Mouse (Mus musculus): ENCODE data around the gene Cxcl1.

The Cxcl1 gene

DNA sequence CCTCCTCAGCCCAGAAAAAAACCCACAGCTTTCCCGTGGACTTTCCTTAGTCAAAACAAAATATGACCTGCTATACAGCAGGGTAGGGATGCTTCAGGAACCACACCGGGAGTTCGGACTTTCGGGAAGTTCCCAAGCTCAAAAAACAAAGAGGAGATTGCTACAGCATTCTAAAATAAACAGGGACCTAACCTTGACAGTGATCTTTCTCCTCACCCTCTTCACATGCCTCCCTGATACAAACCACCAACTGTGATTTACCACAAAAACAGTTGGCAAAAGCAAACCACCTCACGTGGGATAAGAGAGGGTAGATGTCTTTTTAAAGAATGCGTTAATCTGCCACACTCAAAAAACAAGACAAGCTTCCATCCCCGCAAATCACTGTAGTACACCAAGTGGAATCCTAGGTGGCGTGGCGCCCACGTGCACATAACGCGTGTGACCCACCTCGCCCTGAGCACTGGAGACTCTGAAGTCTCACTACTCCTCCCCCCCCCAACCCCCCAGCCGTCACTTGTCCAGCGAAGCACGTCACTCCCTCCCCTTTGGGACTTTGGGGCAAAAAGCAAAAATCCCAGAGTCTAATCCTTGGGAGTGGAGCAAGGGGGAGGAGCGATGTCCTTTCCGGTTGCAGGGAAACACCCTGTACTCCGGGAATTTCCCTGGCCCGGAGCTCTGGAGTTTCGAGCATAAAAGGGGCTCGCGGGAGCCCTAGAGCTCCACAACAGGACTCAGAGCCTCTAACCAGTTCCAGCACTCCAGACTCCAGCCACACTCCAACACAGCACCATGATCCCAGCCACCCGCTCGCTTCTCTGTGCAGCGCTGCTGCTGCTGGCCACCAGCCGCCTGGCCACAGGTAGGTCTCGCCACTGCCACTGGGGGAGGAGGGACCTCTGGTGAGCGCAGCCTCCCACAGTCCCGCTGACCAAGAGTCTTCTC, at the start of gene Cxcl1:
Cxcl1 (plus strand) TSS at position 723 of the 945 bp plus-strand sequence.
- TF ChIP-seq GATA4 (IDR thresholded peaks at IDR 0.05; ENCODE audit: insufficient replicate concordance, low read length), result no peak

DNA sequence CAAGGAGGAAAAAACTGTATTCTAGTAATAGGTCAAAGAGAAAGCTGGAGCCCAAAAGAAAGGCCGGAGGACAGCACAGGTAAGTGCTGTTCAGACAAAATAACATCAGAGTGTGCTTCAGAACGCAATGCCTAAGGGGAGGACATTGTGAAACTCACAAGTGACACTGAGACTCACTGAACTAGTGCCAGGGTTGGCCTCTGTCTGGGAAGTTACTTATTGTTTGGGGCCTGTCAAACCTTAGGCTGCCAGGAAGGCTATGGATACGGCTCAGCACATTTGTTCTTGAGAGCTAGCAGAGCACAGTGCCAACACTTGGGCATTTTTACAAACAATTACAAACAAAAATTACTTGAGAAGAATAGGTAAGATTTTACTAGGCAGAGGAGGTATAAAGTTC, 47.1 kb upstream of the Cxcl1 start:
- no peak for TF ChIP-seq GATA4 (IDR thresholded peaks at IDR 0.05; ENCODE audit: insufficient replicate concordance, low read length)

DNA sequence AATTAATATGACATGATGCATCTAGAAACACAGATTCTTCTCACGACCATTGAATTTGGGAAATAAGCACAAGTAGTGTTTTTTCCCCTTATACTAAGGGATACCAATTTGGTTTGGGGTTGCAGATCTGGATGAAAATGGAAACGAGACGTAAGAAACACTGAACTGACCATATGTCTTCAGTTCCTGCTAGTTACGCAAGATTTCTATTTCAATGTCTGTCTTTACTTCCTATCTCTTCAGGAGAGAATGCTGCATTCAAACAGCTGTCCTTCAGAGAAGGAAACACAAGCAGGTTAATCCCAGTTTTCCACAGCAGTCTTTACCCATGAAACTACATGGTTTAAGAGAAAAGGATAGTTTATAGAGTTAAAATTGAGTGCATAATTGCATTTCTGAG, 37.8 kb upstream of the Cxcl1 start:
- no peak for TF ChIP-seq GATA4 (IDR thresholded peaks at IDR 0.05; ENCODE audit: insufficient replicate concordance, low read length)

DNA sequence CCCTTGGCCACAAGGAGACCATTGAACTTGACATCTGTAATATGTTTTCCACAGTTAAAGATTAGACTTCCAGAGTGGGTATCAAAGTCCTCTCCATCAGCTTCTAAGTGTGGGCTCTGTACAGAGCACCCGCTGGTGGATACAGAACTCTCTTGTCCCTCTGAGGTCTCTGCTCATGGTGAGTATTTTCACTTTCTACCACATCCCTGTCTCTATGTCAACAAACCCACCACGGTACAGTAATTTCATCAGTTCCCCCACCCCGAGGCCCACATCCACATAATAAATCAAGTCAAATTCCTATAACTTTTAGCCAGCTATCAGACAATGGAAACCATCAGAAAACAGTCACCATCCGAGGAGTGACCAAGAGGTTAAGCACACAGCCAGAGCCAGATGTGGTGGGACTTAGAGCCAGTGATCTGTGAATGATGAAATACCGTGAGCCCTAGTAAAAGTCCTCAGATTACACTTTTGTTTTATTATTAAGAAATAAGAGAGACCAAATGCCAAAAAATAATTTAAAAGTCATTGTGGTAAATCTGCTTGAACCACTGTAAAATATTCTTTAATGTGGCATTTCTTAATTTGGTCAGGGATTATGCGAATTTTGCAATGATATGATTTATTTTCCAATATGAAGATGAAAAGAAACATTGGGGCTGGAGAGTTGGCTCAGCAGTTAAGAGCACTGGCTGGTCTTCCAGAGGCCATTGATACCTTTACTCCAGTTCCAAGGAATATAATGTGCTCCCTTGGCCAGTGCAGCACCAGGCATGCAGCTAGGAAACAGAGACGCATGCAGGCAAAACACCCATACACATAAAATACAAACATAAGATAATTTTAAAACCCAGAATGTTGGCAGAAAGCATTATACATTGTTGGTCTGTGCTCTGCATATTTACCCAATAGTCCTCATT, 35.5 kb upstream of the Cxcl1 start:
- TF ChIP-seq GATA4 (IDR thresholded peaks at IDR 0.05; ENCODE audit: insufficient replicate concordance, low read length), result no peak

GRCm38 (mm10) chr5:90857463-90857862, 33.6 kb upstream of the Cxcl1 start:
- TF ChIP-seq GATA4 (IDR thresholded peaks at IDR 0.05; ENCODE audit: insufficient replicate concordance, low read length), result no peak

- TF ChIP-seq GATA4 (IDR thresholded peaks at IDR 0.05; ENCODE audit: insufficient replicate concordance, low read length), result no peak
Observed at GRCm38 (mm10) chr5:90858429-90858828, 32.6 kb upstream of the Cxcl1 start.

DNA sequence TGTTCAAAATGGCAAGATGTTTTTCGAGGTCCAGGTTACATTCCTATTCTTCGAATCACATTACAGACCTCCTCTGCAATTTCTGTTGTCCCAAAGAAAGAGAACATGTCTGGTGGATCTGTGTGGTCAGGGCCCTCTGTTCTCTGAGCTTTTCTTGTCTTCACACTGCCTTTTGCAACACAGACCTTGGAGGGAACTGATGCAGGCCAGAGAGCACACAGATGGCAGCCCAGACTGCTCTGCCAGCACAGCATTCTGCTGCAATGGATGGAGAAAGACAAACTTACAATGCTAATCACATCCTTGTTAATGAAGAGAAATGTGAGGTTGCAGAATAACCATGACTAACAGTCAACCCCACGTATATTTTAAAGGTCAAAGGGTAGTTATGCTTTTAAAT, 32.0 kb upstream of the Cxcl1 start:
- TF ChIP-seq GATA4 (IDR thresholded peaks at IDR 0.05; ENCODE audit: insufficient replicate concordance, low read length), result no peak

DNA sequence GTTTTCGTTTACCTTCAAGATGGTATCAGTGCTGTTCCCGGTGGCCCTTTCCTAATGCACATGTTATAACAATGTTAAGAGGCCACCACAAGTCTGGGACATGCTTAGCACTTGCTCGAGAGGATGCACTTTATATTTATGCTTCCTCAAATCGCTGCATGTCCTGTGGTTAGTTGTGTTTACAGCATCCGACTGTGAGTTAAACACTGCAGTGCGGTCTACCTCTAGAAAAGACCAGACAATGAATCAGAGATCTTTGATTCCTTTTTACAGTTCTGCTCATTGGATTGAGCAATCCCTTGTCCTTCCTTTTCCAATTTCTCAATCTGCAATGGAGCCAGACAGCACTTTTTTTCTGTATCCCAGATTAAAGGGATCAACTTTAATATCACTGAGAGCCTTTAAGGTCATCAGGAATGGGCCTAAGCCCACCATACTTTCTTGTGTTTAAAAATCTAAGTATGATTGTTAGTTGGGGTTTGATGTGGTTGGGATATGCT, 29.1 kb upstream of the Cxcl1 start:
- no peak for TF ChIP-seq GATA4 (IDR thresholded peaks at IDR 0.05; ENCODE audit: insufficient replicate concordance, low read length)

DNA sequence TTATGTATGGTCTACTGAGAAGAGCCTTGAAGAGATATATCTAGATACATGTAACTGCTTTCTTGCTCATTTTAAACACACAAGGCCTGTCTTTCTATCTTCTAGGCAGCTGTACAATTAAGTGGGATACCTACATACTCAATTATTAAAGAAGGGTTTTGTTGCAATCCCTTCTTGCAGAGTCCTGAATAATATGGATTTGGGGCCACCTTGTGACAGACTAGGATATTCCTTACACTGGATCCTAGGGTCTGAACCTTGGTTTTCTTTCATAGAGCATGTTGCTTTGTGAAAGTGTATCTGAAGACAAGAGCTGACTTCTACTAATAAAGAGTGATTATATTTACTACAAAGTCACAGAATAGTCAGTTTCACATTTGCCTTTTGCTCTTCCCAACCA, 24.3 kb upstream of the Cxcl1 start:
- TF ChIP-seq GATA4 (IDR thresholded peaks at IDR 0.05; ENCODE audit: insufficient replicate concordance, low read length), result no peak

- TF ChIP-seq GATA4 (IDR thresholded peaks at IDR 0.05; ENCODE audit: insufficient replicate concordance, low read length), result peak; percentile 52; the same call in 1 of the 2 replicates
Observed at GRCm38 (mm10) chr5:90872377-90872776, 18.7 kb upstream of the Cxcl1 start.

- no peak for TF ChIP-seq GATA4 (IDR thresholded peaks at IDR 0.05; ENCODE audit: insufficient replicate concordance, low read length)
Observed at GRCm38 (mm10) chr5:90876045-90876444, 15.0 kb upstream of the Cxcl1 start.

DNA sequence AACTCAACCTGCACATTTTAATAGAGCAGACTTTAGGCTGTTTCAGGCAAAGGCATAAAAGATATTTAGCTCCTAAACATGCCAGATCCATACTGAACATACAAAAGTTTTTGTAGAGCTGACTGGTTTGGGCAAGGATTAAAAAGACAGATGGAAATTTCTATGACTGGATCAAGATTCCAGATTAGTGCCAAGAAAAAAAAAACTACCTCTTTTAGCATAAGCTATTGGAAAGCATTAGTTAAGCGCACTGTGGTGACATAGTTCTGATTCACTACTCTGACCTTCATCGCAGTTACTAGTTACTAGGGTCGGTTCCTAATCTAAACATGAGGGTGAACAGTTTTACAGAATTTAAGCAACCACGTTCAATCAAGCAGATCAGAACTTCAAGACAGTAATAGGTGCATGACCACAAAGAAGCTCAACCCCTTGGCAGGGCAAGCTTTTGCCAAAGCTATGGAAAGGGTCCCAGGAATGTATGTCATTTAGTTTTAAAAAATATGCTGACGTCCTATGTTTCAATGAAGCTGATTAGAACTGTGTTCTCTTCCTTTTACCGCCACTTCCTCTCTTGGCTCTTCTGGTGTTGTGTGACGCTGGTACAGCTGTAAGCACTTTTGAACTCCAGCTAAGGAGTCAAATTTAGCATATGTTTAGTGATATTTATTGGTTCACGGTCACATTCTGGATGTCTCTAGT, 14.4 kb upstream of the Cxcl1 start:
- no peak for TF ChIP-seq GATA4 (IDR thresholded peaks at IDR 0.05; ENCODE audit: insufficient replicate concordance, low read length)

DNA sequence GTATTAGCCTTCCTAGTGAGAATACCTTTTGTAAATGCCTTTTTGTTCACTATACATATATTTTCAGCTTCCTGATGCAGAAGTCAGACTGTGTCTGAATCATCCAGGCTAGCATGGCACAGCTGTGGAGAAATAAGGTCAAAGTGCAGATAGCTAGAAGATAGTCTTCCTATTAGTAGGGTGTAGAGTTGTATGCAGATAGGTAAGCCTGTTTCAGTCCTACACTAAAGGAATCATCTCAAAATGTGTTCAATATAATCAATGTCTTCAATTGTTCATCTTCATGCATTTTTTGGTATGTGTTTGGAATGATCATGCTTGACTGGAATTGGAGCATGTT, 13.9 kb upstream of the Cxcl1 start:
- TF ChIP-seq GATA4 (IDR thresholded peaks at IDR 0.05; ENCODE audit: insufficient replicate concordance, low read length), result no peak

- no peak for TF ChIP-seq GATA4 (IDR thresholded peaks at IDR 0.05; ENCODE audit: insufficient replicate concordance, low read length)
Observed at GRCm38 (mm10) chr5:90879307-90880014, 11.6 kb upstream of the Cxcl1 start.
